Mouse (Mus musculus) hematopoietic stem cell, adult 5-6 weeks (primary cell): ENCODE data around the gene Kirrel3. TPM values are rescaled to one million over a fixed set of nuclear protein-coding genes. Genes with fewer than 3 reads are reported as not detected.

Experiments
- ATAC-seq, 2 experiments: fragments of 125-278 bp in 1 of 2; replicated peaks in 1 of 2; 2 replicates each; pipeline ENCODE4 v1.8.0; 2016 to 2017; ENCODE audit warnings: inconsistent platforms in 2 of 2, mild to moderate bottlenecking in 2 of 2, moderate number of reproducible peaks in 2 of 2, low read depth in 1 of 2, moderate TSS enrichment in 1 of 2; ENCODE audit not compliant: low FRiP score in 2 of 2, poor library complexity in 2 of 2, severe bottlenecking in 2 of 2, insufficient read depth in 1 of 2, low TSS enrichment in 1 of 2
- total RNA-seq: library from RNA; stranded (forward); fragments of 172-1452, 232-1000 nt; gene quantifications from 2 replicates; pipeline ENCODE4 v1.2.3, GENCODE M21; 2017

The Kirrel3 gene
- total RNA-seq, 1 experiment from 2014 or later, result 0.20 TPM

DNA sequence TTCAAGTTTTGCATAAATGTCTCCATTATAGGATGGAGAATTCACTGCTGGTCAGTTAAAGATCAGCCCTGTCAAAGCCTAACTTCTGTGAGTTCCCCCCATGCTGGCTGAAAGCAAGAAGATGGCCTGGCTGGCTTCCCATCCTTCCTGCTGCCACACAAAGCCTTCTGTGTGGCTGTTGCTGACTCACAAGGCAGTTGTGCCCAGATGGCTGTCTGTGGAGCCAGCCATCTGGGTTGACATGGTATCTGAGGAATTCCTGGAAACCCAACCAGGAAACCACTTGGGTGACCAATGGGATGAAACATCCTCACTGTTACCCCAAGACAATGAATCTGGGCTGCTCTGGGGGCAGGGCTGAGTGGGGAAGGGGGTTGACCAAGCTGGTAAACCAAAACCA, 500.5 kb downstream of the Kirrel3 start:
- ATAC-seq, result no peak

DNA sequence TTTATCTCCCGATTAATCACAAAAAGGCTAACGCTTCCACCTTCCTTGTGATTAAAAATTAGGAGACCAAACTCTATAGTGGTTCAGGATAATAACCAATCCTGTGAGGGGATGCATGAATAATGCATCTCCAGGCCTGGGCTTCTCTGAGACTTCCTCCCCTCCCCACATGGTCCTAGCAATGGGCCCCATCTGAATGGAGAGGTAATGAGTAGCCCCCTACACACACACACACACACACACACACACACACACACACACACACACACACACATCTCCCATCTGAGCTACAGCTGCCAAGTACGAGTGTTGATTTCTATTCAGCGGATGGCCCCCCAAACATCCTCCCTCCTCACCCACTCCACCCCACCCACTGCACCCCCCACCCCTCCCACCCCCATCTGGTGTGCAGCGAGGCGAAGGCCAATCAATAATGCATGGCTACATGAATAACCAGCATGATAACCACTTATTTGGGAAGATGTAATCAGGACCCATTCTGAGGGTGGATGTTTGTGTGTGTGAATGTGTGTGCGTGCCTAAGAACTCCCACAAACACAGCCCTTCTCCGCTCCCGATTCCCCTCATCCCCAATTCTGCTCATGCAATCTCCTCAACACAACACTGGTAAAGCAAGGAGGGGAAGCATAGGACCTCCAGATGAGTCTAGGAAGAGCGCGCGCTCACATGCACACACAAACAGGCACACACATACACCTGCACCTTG, 501.9 kb downstream of the Kirrel3 start:
- no peak for ATAC-seq

DNA sequence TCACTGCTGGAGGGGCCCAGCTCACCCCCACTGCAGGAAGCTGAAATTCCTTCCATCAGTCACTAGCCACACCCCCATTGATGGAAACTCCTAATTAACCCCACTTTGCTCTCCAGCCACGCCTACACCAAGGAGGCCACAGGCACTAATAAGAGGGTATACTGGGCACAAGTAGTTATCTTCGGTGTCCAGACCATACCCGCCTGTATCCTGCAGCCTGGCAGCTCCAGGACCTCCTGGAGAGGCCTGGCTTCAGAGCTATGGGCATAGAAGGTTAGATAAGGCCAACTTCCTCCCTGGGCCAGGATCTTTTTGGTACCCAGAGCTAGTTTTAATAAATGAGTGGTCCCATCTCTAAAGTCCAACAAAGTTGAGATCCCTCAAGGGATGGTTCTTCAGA, 503.0 kb downstream of the Kirrel3 start:
- ATAC-seq, result no peak

DNA sequence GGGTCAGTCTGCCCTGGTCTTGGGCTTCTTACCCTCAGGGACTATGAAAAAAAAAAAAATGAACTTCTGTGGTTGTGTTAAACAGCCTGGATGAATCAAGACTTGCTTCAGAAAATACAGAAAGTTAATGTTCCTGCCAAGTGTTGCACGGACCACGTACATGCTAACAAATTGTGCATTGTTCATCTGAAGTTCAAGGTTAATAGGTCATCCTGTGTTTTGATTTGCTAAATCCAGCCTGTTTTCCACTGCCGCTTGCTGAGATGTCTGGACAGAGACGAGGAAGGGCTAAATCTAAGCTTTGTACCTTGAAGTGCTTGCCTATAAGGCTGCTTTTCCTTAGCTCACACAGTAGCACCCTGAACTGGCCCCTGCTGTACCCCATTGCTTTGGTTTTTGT, 506.5 kb downstream of the Kirrel3 start:
- ATAC-seq, result no peak

DNA sequence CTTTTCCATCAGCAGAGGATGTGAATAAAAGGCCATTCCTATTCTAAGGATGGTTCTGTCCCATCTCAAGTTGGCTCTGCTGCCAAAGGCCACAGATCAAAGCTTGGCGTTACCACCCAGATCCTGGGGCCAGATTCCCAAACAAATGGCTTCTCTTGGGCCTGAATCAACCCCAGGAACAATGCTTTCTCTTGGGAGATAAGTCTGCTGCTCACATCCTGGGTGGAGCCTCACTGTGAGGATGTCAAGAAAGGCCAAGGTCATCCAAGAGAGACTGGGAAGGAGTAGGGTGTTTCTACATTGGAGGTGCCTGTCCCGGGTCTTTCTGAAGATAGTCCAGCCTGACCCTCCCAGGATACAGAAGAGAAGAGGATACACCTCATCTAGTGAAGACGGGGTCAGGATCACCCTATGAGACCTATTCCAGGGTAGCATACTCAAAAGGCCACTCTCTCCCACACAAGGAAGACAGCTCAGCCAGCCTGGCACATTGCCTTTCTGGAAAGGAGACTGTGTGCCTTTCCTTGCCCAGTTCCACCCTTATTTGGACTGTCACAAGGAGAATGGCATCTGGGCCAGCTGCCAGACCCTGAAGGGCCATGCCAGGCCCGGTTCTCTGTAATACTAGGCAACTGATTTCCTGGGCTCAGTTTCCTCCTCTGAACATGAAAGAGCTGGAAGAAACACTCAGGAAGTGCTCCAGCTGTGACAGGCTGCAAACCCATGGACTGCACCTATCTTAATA, 507.9 kb downstream of the Kirrel3 start:
- ATAC-seq, result 0 out of 4 replicates have a peak, but pooled peaks of 1 of the 2 experiments have one; percentile 18

DNA sequence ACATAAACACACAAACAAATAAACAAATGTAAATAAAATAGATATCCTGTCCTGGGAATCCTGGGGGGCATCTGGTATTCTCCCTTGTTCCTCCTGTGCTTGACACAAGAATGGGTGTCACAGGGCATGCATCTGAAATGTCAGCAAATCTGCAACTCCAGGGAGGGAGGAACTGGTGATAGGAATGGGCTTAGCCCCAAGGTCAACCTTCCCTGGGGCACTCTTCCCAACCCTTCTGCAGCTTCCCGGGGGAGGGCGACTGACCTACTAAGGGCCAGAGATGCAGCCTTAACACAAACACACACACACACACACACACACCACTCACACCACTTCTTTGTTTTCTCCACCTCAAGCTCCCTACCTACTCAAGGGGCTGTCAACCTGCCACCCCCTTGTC, 509.4 kb downstream of the Kirrel3 start:
- no peak for ATAC-seq

DNA sequence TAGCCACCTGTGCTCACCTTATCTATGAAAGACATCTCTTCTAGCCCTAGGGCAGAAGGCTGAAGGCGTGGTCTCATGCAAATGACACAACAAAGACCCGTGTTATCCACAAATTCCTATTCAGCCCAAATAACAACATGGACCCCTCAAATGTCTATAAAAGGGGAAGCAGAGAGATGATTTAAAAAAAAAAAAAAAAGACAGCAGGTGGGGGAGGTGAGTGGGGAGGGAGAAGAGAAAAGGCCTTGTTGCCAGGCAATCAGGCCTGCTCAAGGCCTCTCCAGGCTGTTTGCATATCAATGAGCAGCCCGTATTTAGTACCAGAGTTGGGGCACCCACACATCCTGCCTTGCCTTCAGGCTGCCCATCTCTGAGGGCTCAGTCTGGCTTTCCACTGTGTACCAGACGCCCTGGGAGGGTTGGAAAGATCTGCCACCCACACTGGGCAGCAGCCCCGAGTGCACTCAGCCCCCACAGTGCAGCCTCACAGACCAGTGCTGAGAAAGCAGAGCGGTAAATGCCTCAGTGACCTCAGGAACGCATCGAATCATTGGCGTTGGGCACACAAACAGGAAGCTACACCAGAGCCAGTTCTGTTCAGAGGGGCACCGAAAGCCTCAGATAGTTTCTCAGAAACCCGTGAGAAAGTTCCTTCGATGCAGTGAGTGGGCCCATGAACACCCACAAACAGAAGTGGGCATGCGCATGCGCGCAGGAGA, 510.1 kb downstream of the Kirrel3 start:
- peak; percentile 23 to 25; a peak in 3 of 4 replicates for ATAC-seq

DNA sequence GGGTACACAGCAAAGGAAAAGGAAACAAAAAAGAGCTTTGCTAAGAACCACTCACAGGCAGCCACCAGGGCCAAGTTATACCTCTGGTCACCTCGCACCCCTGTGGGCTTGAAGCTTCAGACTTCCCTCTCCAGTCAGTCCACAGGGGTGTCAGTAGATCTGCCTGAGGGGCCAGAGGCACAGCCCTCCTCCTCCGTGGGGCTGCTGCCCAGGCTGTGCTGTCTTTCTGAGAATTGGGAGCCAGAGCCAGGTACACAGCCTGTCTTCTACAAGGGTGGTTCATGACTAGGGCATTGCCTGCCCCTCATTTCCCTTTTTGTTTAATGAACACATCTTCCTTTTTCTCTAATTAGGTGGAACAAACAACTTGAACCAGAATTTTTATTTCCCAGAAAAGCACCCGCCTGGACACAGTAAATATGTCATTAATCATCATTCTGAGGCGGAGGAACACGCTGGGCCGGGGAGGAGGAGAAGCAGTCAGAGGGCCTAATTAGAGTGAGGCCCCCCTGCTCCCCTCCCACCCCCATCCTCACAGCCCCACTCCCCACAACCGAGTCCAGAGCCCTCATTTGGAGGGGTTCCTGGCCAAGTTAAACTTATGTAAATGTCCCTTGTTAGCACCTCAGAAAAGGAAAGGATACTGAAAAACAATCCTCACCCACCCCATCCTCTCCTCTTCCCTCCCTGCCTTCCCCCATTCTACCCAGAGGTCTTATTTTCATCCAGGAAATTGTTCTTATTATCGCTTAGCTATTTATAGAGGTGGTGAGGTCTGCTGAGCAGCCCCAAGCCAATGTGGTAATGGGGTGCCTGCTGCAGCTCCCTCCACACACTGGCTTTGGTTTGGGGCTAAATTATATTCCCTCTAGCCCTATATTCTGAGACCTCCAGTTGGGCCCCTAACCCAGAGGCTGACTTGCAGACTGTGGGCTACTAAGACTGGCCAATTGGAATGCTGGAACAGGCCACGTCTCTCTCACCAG, 512.5 kb downstream of the Kirrel3 start:
- peak in 1 of 2 experiments; percentile 11; a peak in 1 of 4 replicates for ATAC-seq

DNA sequence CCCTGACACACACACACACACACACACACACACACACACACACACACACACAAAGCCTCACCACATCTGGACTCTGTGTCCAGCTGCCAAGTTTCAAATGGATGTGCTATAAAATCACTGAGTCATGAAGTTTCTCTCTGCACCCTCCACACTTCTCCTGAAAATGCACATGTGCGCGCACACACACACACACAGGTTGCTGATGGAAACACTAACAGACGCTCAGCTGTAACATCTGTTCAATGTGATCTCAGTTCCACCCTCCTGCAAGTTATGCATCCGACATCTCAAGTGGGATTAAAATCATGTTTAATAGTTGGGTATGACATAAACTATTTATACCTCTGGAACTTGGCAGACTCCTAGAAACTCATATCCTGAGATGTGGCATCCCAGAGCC, 518.4 kb downstream of the Kirrel3 start:
- no peak for ATAC-seq

DNA sequence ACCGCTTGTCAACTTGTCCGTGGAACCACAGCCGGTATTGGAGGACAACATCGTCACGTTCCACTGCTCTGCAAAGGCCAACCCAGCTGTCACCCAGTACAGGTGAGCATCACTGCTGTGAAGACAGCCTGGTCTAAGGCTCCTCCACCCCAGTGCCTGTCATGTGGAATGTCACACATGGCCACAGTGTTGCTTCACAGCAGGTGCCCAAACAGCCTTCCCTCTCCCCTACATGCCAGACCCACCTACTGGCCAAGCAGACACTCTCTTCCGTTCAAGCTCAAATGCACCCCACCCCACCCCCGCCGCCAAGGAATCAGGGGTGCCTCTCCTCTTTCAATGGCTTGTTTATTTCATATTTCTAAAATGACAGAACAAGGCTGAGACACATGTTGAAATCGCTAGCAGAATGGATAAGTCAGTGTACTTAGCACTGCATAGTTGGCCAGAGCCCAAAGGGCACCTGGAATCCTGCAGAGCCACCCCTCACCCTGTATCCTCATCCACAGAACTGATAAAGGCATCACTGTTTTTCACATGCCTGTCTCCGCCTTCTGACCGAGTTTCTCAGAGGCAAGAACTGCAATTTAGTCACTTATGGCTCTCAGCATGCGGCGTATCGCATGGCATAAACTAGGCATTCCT, 522.1 kb downstream of the Kirrel3 start:
- no peak for ATAC-seq

DNA sequence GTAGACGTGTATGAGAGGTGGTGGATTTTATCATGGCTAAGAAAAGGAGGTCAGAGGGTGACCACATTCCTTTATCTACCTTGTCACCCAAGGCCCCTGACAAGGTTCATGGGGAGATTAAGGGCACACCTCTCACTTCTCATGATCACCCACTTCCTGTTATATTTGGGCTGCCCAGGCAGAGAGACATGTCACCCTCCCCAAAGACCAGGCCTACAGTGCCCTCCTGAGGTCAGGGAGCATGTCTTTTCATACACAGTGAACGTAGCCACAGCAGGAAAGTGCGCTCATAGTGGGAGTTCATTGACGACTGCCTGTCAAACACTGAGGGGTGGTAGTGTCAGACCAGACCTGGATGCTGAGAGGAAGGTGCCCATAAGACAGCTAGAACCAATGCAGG, 531.1 kb downstream of the Kirrel3 start:
- ATAC-seq, result peak; percentile 77 to 90

DNA sequence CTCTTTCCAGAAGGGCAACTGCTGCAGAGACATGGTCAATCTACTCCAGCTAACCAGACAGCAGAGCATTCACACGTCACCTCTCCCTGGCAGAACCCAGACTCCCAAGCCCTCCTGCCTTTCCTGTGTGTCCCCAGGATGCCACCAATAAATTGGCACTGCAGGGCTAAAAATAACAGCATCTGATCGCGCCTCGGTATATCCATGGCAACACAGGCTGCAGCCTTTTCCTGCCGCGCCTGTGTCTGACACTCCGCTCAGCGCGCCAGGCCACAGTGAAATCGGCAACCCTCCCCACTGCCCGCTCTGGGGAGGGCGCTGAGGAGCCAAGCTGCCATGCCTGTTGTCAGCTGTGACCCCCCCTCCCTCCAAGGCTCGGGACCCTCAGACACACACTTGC, 531.9 kb downstream of the Kirrel3 start:
- ATAC-seq, result peak; percentile 30 to 54; a peak in 3 of 4 replicates

DNA sequence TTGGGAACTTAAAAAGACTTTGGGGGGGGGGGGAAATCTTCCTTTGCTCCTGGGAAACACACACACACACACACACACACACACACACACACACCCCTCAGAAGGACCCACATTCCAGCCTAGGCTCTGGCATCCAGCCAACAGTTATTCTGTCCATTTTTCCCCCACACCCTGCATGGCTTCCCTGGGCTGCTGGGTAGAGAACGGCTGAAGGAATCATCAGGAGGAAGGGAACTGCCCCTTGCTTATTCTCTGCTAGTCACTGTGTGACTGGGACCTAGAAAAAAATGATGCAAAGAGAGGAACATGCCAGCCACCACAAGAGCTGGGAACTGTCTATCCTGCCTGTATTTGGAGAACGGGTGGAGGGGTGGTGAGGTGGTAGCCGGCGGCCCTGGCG, 532.4 kb downstream of the Kirrel3 start:
- no peak for ATAC-seq

DNA sequence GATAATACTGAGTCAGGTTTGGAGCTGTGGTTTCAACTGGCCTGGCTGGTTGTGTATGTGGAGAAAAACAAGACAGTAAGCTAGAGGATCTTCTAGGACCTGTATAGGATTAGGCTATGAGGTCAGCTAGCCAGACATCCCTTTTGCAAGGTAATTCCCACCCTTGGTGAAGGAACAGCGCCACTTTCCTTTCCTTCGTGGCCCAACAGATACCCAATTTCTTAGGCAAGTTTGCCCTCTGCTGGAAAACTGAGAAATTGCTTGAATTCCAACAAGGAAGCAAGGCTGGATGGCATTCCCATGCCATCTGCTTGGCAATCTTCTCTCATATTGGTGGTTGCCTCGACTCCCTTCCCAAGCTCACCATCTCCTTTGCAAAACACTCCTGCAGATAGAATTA, 533.7 kb downstream of the Kirrel3 start:
- ATAC-seq, result no peak

DNA sequence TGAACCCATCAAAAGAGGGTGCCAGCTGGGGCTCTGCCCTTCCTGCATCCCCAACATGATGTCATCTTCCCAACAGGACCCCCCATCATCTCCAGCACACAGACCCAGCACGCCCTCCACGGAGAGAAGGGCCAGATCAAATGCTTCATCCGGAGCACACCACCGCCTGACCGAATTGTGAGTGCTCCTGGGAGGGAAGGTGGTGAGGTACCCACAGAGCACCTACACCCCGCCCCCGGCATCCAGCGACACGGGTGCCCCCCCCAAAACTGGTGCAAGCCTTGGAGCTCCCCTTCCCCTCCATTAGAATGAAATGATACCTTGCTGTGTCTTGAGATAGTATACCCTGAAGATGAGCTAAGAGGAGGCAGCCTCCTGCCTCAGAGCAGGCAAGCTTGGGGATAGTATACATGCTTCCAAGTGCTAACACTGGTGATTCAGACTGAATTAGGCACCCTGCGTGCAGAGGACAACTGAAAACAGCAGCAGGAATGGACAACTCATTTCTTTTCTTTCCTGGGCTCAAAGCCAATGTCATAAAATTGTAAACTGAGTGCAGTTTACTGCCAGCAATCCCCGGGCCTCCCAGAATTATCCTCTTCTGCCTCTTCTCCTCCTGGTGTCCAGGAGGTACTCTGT, 534.4 kb downstream of the Kirrel3 start:
- no peak for ATAC-seq

DNA sequence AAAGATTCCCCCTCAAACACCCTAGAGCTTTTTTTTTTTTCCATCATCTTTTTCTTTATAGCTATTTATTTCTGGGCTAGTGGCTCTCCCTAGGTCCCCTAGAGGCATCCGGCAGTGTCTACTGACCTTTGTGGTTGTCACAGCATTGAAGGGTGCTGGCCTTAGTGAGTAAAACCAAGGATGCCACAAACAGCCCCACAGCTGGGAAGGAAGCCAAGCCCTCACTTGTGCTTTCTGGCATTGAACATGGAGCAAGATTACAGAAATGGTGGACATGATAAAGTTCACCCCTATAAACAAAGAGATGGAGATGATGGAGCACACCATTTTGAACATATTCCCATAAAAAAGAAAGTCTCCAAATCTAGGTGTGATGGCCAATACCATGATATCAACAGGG, 536.0 kb downstream of the Kirrel3 start:
- ATAC-seq, result no peak
